In the genomic region with DNA sequence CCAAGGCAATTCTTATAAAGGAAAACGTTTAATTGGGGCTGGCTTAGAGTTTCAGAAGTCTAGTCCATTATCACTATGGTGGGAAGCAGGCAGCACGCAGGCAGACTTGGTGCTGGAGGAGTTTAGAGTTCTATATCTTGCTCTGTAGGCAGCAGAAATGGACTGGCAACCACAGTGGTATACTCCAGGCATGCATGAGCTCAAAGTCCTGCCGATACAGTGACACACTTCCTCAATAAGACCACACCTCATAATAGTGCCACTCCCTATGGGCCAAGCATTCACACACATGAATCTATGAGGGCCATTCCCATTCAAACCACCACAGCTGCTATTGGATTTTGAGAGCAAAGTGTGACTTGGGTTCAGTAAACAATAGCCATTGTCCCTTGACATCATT, we compare ENCODE assay signal across 34 mouse cellular contexts. TPM values are rescaled to one million over a fixed set of nuclear protein-coding genes. Genes with fewer than 3 reads are reported as not detected.
"Had no signal": no experiment of that assay in that cellular context is flagged by ENCODE, and none has a peak within 500 bp of the region (broad histone marks: within the 10 kb centered on the region; RNA-seq: fewer than 3 reads in every experiment).

No protein-coding gene starts in this region.

- H3K4me3 ChIP-seq: limb, embryonic 10.5 days; limb, embryonic 12.5 days; limb, embryonic 13.5 days; limb, embryonic 15.5 days; liver, embryonic 12.5 days; liver, embryonic 13.5 days; liver, embryonic 15.5 days; lung, embryonic 15.5 days; megakaryocyte, embryonic 14.5 days; midbrain, embryonic 10.5 days; midbrain, embryonic 12.5 days; midbrain, embryonic 13.5 days; midbrain, embryonic 15.5 days; myocyte had no signal

- H3K27me3 ChIP-seq: limb, embryonic 15.5 days; liver, embryonic 12.5 days; liver, embryonic 13.5 days; liver, embryonic 15.5 days; lung, embryonic 15.5 days; midbrain, embryonic 15.5 days had no signal

- H3K4me2 ChIP-seq: limb, embryonic 12.5 days; limb, embryonic 13.5 days; limb, embryonic 15.5 days; liver, embryonic 11.5 days; liver, embryonic 12.5 days; liver, embryonic 13.5 days; liver, embryonic 15.5 days; lung, embryonic 14.5 days; lung, embryonic 15.5 days; midbrain, embryonic 11.5 days; midbrain, embryonic 12.5 days; midbrain, embryonic 13.5 days; midbrain, embryonic 15.5 days had no signal

- DNase-seq: left cerebral cortex, postnatal 4 days; liver; liver, embryonic 13.5 days; liver, postnatal 0 days; lung, adult 18-20 months; lung, adult 2 months; lung, embryonic 14.5 days; lung, postnatal 10 days; lung, postnatal 14 days; lung, postnatal 36 days; lung, postnatal 4 days; midbrain, embryonic 14.5 days had no signal

- H3K9me3 ChIP-seq: limb, embryonic 10.5 days; limb, embryonic 12.5 days; limb, embryonic 13.5 days; limb, embryonic 15.5 days; liver, embryonic 12.5 days; liver, embryonic 13.5 days; liver, embryonic 15.5 days; lung, embryonic 15.5 days; midbrain, embryonic 10.5 days; midbrain, embryonic 12.5 days; midbrain, embryonic 13.5 days; midbrain, embryonic 15.5 days had no signal

- H3K4me1 ChIP-seq: limb, embryonic 10.5 days; limb, embryonic 12.5 days; limb, embryonic 13.5 days; limb, embryonic 15.5 days; liver, embryonic 12.5 days; liver, embryonic 13.5 days; liver, embryonic 15.5 days; lung, embryonic 15.5 days; megakaryocyte, embryonic 14.5 days; midbrain, embryonic 10.5 days; midbrain, embryonic 12.5 days; midbrain, embryonic 13.5 days; midbrain, embryonic 15.5 days had no signal

- ATAC-seq: liver, embryonic 12.5 days; liver, postnatal 0 days; lung, postnatal 0 days; midbrain, embryonic 13.5 days; midbrain, embryonic 15.5 days; midbrain, embryonic 16.5 days had no signal

- H3K27ac ChIP-seq: limb, embryonic 10.5 days; limb, embryonic 12.5 days; limb, embryonic 13.5 days; limb, embryonic 15.5 days; liver, embryonic 12.5 days; liver, embryonic 13.5 days; liver, embryonic 14.5 days; liver, embryonic 15.5 days; lung, embryonic 15.5 days; macrophage; midbrain, embryonic 10.5 days; midbrain, embryonic 12.5 days; midbrain, embryonic 13.5 days; midbrain, embryonic 15.5 days had no signal

- H3K36me3 ChIP-seq: limb, embryonic 10.5 days; limb, embryonic 12.5 days; limb, embryonic 13.5 days; limb, embryonic 15.5 days; liver, embryonic 12.5 days; liver, embryonic 13.5 days; liver, embryonic 15.5 days; lung, embryonic 15.5 days; midbrain, embryonic 10.5 days; midbrain, embryonic 12.5 days; midbrain, embryonic 13.5 days; midbrain, embryonic 15.5 days had no signal

- H3K9ac ChIP-seq: limb, embryonic 12.5 days; limb, embryonic 13.5 days; limb, embryonic 15.5 days; liver, embryonic 12.5 days; liver, embryonic 13.5 days; liver, embryonic 14.5 days; liver, embryonic 15.5 days; liver, postnatal 0 days; lung, embryonic 14.5 days; lung, embryonic 15.5 days; midbrain, embryonic 12.5 days; midbrain, embryonic 13.5 days; midbrain, embryonic 15.5 days had no signal

RNA-seq across cellular contexts. Expression of gene Grpr, which starts 47.4 kb away (rescaled TPM):
- polyA plus RNA-seq: liver, adult 2 months; liver, embryonic 11.5 days; liver, embryonic 12.5 days; liver, embryonic 13.5 days; liver, embryonic 14.5 days; liver, embryonic 16.5 days; liver, postnatal 0 days; macrophage; midbrain, embryonic 11.5 days; midbrain, embryonic 12.5 days; myocyte; neural tube, embryonic 11.5 days had no signal
